Mouse (Mus musculus) urinary bladder, adult 2 months (tissue): ENCODE measurements around the gene Kdm5a. TPM values are rescaled to one million over a fixed set of nuclear protein-coding genes. Genes with fewer than 3 reads are reported as not detected.

Experiments used
- polyA plus RNA-seq: library from polyadenylated mRNA; depleted of rRNA; stranded (reverse); fragments of >200 nt; gene quantifications from 2 replicates; pipeline ENCODE4 v1.2.3, GENCODE M21; 2012; rRNA removed

The Kdm5a gene
- polyA plus RNA-seq, 1 experiment: 12.4 TPM

Other genes starting within 250 kb of the Kdm5a start
- not detected in 2 replicates for gene D330020A13Rik, start 69.8 kb upstream of the Kdm5a start, polyA plus RNA-seq
- 0.40 and 0.45 TPM in 2 replicates for gene B4galnt3, start 69.6 kb upstream of the Kdm5a start, polyA plus RNA-seq
- gene Ccdc77, start 250 bp downstream of the Kdm5a start, polyA plus RNA-seq: 9.8 and 10.1 TPM in 2 replicates
- 6.8 and 7.3 TPM in 2 replicates for gene Il17ra, start 99.1 kb downstream of the Kdm5a start, polyA plus RNA-seq
- 0.01 TPM in 2 replicates for gene Tmem121b, start 129.7 kb downstream of the Kdm5a start, polyA plus RNA-seq
- gene Hdhd5, start 167.2 kb downstream of the Kdm5a start, polyA plus RNA-seq: 15.5 and 20.1 TPM in 2 replicates